Mouse (Mus musculus): ENCODE measurements around the gene Scn8a. TPM values are rescaled to one million over a fixed set of nuclear protein-coding genes. Genes with fewer than 3 reads are reported as not detected.
"Not testable (repeated sequence)": the region's sequence is repeated elsewhere in the genome, so short reads cannot be mapped to it uniquely, and the experiment has no call there.

Gene Scn8a
- polyA plus RNA-seq (2014; fragmentation: Nextera tagmentation; extraction: Ambion mirVana) = 15.1 and 18.4 TPM in 2 replicates

DNA sequence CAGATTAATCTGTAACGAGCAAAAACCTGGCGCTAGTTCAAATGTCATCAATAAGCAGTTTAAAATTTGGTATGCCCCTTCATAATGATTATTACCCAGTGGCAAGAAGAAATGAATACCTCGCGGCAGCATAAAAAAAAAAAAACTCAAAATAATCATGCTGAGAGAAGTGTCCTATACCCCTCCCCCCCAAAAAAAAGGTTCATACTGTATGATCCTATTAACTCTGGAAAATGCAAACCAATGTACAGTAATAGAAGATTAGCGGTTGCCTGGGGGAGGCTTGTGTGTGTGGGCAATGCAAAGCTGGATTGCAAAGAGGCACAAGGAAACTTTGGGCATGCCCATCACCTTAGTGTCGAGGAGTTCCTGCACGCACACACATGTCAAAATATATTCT lies at the start of gene Scn8a:
Scn8a (plus strand) TSS at position 301 of the 400 bp plus-strand sequence.
- ATAC-seq (ENCODE audit: low FRiP score, low TSS enrichment) = no peak
- Histone ChIP-seq H3K9ac (ENCODE audit: low read depth, low read length) (peak within 1 kb of the TSS; percentile 44; the same call in 1 of the 2 replicates), H3K27me3 (ENCODE audit: control insufficient read depth, insufficient read depth, low read length) (peaks cover 29% of the 10 kb centered on the region), H3K9me3 (ENCODE audit: control insufficient read depth, low read length) (no peaks in the 10 kb centered on the region), H3K27ac (ENCODE audit: low read depth, low read length) (no peak within 1 kb of the TSS), H3K4me1 (ENCODE audit: control insufficient read depth, insufficient read depth, low read length) (peaks cover 8% of the 10 kb centered on the region; the same call in 1 of the 2 replicates), H3K4me3 (ENCODE audit: low read length) (peak within 1 kb of the TSS; percentile 62), H3K4me2 (replicated peaks; ENCODE audit: low read depth, low read length) (peak within 1 kb of the TSS; percentile 71), H3K36me3 (ENCODE audit: control insufficient read depth, insufficient read depth, low read length) (no peaks in the 10 kb centered on the region)
- WGBS = 67% methylated on average over 7 of the region's 7 CpGs

DNA sequence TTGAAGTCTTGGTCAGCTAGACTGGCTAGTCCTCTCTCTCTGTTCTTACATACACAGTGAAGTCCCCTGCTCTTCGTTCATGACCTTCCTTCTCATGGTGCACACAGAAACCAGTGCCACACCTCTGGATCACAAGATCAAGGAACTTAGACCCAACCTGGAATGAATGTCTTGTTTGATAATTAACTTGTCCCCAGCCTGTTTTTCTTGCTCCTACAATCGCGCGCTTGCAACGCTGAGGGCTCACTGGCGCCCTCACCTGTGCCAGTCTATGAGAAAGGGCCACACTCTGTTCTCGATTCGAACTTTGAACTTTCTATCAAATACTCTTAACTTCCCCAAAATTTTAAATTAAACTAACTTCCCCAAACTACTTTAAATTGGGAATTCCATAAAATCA lies 47.8 kb upstream of the Scn8a start:
- Histone ChIP-seq H3K9ac (ENCODE audit: low read depth, low read length) (no peak overlapping the region), H3K4me1 (ENCODE audit: control insufficient read depth, insufficient read depth, low read length) (peaks cover 11% of the 10 kb centered on the region; the same call in 1 of the 2 replicates), H3K36me3 (ENCODE audit: control insufficient read depth, insufficient read depth, low read length) (no peaks in the 10 kb centered on the region), H3K4me2 (replicated peaks; ENCODE audit: low read depth, low read length) (no peak overlapping the region), H3K27ac (ENCODE audit: low read depth, low read length) (no peak overlapping the region), H3K27me3 (ENCODE audit: control insufficient read depth, insufficient read depth, low read length) (peaks cover 15% of the 10 kb centered on the region), H3K9me3 (ENCODE audit: control insufficient read depth, low read length) (no peaks in the 10 kb centered on the region; the same call in 1 of the 2 replicates), H3K4me3 (ENCODE audit: low read length) (no peak overlapping the region)
- 54% methylated on average over 8 of the region's 8 CpGs for WGBS
- no peak for ATAC-seq (ENCODE audit: low FRiP score, low TSS enrichment)

DNA sequence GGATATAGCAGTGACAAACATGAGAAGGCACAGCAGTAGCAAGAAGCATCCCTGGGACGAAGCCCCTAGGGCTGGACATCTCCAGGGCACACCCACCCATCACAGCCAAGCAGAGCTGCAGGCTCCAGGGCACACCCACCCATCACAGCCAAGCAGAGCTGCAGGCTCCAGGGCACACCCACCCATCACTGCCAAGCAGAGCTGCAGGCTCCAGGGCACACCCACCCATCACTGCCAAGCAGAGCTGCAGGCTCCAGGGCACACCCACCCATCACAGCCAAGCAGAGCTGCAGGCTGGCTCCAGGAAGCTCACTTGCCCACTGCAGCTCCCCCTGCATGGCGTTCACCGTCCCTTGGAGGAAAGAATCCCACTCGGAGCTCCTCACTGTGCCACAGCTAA lies 47.3 kb upstream of the Scn8a start:
- not testable (repeated sequence) for H3K4me2 ChIP-seq (replicated peaks; ENCODE audit: low read depth, low read length); H3K4me3 ChIP-seq (ENCODE audit: low read length); H3K9me3 ChIP-seq (ENCODE audit: control insufficient read depth, low read length); H3K9ac ChIP-seq (ENCODE audit: low read depth, low read length); H3K36me3 ChIP-seq (ENCODE audit: control insufficient read depth, insufficient read depth, low read length); H3K27ac ChIP-seq (ENCODE audit: low read depth, low read length); ATAC-seq (ENCODE audit: low FRiP score, low TSS enrichment)
- peaks cover 11% of the 10 kb centered on the region; the same call in 1 of the 2 replicates for H3K4me1 ChIP-seq (ENCODE audit: control insufficient read depth, insufficient read depth, low read length)
- H3K27me3 ChIP-seq (ENCODE audit: control insufficient read depth, insufficient read depth, low read length) = peaks cover 15% of the 10 kb centered on the region
- WGBS = 77% methylated on average over 4 of the region's 4 CpGs

DNA sequence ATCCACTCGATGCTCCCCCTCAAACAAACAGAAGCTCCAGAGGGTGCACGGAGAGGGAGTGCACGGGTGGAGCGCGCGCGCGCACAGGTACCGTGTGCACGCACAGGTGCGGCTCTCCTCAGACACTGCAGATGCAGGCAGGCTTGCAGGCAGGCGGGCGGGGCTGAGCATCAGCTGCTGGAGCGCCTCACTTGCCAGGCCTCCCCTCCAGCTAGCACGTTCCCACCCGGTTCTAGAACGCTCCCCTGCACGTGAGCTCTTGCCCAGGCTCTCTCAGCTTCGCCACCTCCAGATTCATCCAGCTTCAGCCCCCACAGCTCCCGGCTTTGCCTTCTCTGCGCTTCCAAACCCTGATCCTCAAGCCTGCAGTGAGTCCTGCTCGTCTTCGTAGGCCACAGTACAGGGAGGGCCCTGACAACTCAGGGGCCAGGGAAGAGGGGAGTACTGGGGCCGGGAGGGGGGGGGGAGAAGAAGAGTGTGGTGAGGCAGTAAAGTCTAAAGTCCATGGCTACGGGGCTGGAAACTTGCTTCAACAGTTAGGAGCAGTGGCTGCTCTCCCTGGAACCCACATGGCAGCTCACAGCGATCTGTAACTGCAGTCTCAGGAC lies 44.3 kb upstream of the Scn8a start:
- 11% methylated on average over 26 of the region's 26 CpGs for WGBS
- Histone ChIP-seq H3K36me3 (ENCODE audit: control insufficient read depth, insufficient read depth, low read length) (no peaks in the 10 kb centered on the region), H3K4me2 (replicated peaks; ENCODE audit: low read depth, low read length) (peak overlapping the region; percentile 37), H3K9me3 (ENCODE audit: control insufficient read depth, low read length) (no peaks in the 10 kb centered on the region), H3K4me3 (ENCODE audit: low read length) (peak overlapping the region; percentile 14), H3K27ac (ENCODE audit: low read depth, low read length) (no peak overlapping the region), H3K9ac (ENCODE audit: low read depth, low read length) (no peak overlapping the region), H3K4me1 (ENCODE audit: control insufficient read depth, insufficient read depth, low read length) (peaks cover 11% of the 10 kb centered on the region; the same call in 1 of the 2 replicates), H3K27me3 (ENCODE audit: control insufficient read depth, insufficient read depth, low read length) (peaks cover 15% of the 10 kb centered on the region)
- ATAC-seq (ENCODE audit: low FRiP score, low TSS enrichment) = peak; percentile 32; the same call in 1 of the 2 replicates

DNA sequence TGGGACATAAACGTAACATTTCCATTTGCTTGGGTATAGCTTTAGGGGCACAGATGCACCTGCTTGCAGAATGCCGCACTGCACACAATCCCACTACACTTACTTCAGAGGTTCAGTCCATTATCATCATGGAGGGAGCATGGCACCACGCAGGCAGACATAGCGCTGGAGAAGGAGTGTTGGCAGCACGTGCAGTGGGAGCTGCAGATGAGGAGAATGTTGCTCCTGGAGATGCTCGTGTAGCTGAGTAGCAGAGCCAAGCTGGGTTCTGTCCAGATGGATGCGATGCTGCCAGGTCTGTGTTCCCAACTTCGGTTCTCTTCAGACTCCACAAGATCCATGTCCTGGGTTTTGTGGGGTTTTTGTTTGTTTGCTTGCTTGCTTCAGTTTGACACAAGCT lies 43.6 kb upstream of the Scn8a start:
- WGBS = 81% methylated on average over 8 of the region's 8 CpGs
- no peak for ATAC-seq (ENCODE audit: low FRiP score, low TSS enrichment)
- H3K4me1 ChIP-seq (ENCODE audit: control insufficient read depth, insufficient read depth, low read length) = peaks cover 11% of the 10 kb centered on the region; the same call in 1 of the 2 replicates

DNA sequence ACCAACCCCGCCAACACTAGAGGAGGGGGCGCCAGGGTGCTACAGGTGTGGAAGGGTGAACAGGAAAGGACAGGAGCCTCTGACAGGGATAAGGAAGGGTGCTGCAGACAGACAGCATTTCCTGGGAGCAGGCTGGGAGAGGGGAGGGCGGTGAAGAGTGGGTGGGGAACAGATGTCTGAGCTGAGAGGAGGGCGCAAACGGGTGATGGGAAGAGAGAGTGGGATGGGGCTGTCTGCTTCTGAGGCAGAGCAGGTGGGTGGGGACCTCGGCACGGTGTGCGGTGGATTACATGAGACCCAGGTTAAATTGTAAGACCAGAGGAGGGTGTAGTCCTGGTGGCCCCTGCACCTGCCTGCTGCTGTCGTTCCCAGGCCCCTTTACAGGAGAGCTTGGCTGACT lies 39.9 kb upstream of the Scn8a start:
- no peak overlapping the region for H3K4me3 ChIP-seq (ENCODE audit: low read length)
- WGBS = 86% methylated on average over 9 of the region's 9 CpGs
- H3K9me3 ChIP-seq (ENCODE audit: control insufficient read depth, low read length) = no peaks in the 10 kb centered on the region
- no peak overlapping the region for H3K9ac ChIP-seq (ENCODE audit: low read depth, low read length)
- no peaks in the 10 kb centered on the region for H3K36me3 ChIP-seq (ENCODE audit: control insufficient read depth, insufficient read depth, low read length)
- H3K4me2 ChIP-seq (replicated peaks; ENCODE audit: low read depth, low read length) = no peak overlapping the region
- peaks cover 8% of the 10 kb centered on the region for H3K27me3 ChIP-seq (ENCODE audit: control insufficient read depth, insufficient read depth, low read length)
- H3K27ac ChIP-seq (ENCODE audit: low read depth, low read length) = no peak overlapping the region
- peaks cover 10% of the 10 kb centered on the region; the same call in 1 of the 2 replicates for H3K4me1 ChIP-seq (ENCODE audit: control insufficient read depth, insufficient read depth, low read length)
- ATAC-seq (ENCODE audit: low FRiP score, low TSS enrichment) = no peak

More for the DNA sequence above, 43.6 kb upstream of the Scn8a start:
- no peak overlapping the region for H3K9ac ChIP-seq (ENCODE audit: low read depth, low read length)
- H3K9me3 ChIP-seq (ENCODE audit: control insufficient read depth, low read length) = no peaks in the 10 kb centered on the region
- no peak overlapping the region for H3K27ac ChIP-seq (ENCODE audit: low read depth, low read length)
- H3K36me3 ChIP-seq (ENCODE audit: control insufficient read depth, insufficient read depth, low read length) = no peaks in the 10 kb centered on the region
- no peak overlapping the region for H3K4me2 ChIP-seq (replicated peaks; ENCODE audit: low read depth, low read length)
- H3K27me3 ChIP-seq (ENCODE audit: control insufficient read depth, insufficient read depth, low read length) = peaks cover 15% of the 10 kb centered on the region
- no peak overlapping the region for H3K4me3 ChIP-seq (ENCODE audit: low read length)

DNA sequence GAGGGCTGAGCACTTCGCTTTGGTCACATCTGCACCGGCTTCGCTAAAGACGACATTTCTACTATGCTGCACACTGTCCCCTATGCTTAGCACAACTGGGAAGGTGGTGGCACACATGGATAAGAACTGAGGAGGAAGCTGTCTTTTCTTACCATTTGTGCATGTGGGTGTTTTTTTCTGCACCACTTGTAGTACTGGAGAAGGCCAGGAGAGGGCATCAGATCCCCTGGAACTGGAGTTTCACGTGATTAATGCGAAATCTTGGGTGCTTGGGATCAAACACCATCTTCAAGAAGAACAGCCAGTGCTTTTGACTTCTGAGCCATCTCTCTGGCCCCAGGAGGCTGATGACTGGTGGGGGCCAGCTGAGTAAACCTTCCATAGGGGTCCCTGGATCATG lies 39.0 kb upstream of the Scn8a start:
- Histone ChIP-seq H3K27me3 (ENCODE audit: control insufficient read depth, insufficient read depth, low read length) (peaks cover 4% of the 10 kb centered on the region; the same call in 1 of the 2 replicates), H3K4me3 (ENCODE audit: low read length) (no peak overlapping the region), H3K4me2 (replicated peaks; ENCODE audit: low read depth, low read length) (no peak overlapping the region), H3K9me3 (ENCODE audit: control insufficient read depth, low read length) (no peaks in the 10 kb centered on the region), H3K36me3 (ENCODE audit: control insufficient read depth, insufficient read depth, low read length) (no peaks in the 10 kb centered on the region), H3K9ac (ENCODE audit: low read depth, low read length) (no peak overlapping the region), H3K27ac (ENCODE audit: low read depth, low read length) (no peak overlapping the region), H3K4me1 (ENCODE audit: control insufficient read depth, insufficient read depth, low read length) (peaks cover 1% of the 10 kb centered on the region; the same call in 1 of the 2 replicates)
- no peak for ATAC-seq (ENCODE audit: low FRiP score, low TSS enrichment)
- WGBS = 70% methylated on average over 6 of the region's 6 CpGs

DNA sequence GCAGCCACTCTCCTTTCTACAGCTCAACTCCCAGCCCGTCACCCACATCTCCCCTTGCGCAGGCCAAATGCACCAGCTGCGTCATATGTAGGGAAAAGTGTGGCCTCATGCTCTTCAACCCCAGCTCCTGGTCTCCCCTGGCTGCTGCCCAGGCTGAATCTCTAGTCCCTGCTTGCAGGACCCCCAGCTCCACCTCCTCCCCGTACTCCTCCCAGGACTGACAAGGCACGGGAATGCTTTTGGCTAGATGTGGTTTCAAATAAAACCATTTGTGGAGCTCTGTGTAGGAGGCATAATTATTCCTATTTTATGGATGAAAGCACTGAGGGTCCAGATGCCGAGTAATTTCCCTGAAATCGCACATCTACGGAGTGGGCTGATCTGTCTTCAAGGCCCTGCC lies 37.5 kb upstream of the Scn8a start:
- Histone ChIP-seq H3K4me1 (ENCODE audit: control insufficient read depth, insufficient read depth, low read length) (no peaks in the 10 kb centered on the region), H3K4me3 (ENCODE audit: low read length) (no peak overlapping the region), H3K9ac (ENCODE audit: low read depth, low read length) (no peak overlapping the region), H3K27ac (ENCODE audit: low read depth, low read length) (no peak overlapping the region), H3K36me3 (ENCODE audit: control insufficient read depth, insufficient read depth, low read length) (no peaks in the 10 kb centered on the region), H3K27me3 (ENCODE audit: control insufficient read depth, insufficient read depth, low read length) (no peaks in the 10 kb centered on the region), H3K4me2 (replicated peaks; ENCODE audit: low read depth, low read length) (no peak overlapping the region), H3K9me3 (ENCODE audit: control insufficient read depth, low read length) (no peaks in the 10 kb centered on the region)
- no peak for ATAC-seq (ENCODE audit: low FRiP score, low TSS enrichment)
- 79% methylated on average over 8 of the region's 8 CpGs for WGBS

DNA sequence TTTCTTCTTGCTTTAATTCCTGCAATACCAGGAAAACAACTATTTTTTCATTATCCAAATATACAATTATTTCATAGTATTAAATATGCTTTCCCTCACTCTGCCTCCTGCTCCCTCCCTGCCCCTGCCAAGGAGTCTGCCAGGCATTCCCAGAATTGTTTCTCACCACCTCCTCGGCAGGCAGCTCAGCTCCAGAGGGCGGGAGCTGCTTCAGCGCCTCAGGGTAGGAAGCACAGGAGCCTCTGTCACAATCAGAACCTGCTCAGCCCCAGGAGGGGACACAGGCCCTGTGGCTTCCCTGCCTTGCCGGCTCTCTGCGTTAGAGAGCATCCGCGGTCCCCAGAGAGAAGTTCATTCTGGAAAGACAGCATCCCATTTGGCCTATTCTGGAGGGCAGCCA lies 36.9 kb upstream of the Scn8a start:
- H3K4me1 ChIP-seq (ENCODE audit: control insufficient read depth, insufficient read depth, low read length) = no peaks in the 10 kb centered on the region
- no peak for ATAC-seq (ENCODE audit: low FRiP score, low TSS enrichment)
- WGBS = 32% methylated on average over 7 of the region's 7 CpGs
- no peak overlapping the region for H3K9ac ChIP-seq (ENCODE audit: low read depth, low read length)
- H3K4me2 ChIP-seq (replicated peaks; ENCODE audit: low read depth, low read length) = no peak overlapping the region
- H3K9me3 ChIP-seq (ENCODE audit: control insufficient read depth, low read length) = 0 out of 2 replicates have a peak, but pooled peaks cover 2% of the 10 kb centered on the region
- H3K27me3 ChIP-seq (ENCODE audit: control insufficient read depth, insufficient read depth, low read length) = no peaks in the 10 kb centered on the region
- H3K36me3 ChIP-seq (ENCODE audit: control insufficient read depth, insufficient read depth, low read length) = no peaks in the 10 kb centered on the region
- H3K27ac ChIP-seq (ENCODE audit: low read depth, low read length) = no peak overlapping the region
- no peak overlapping the region for H3K4me3 ChIP-seq (ENCODE audit: low read length)
